ENCODE assay signal across 27 mouse cellular contexts in genomic region chr1:64085361-64085760, GRCm38 (mm10). TPM values are rescaled to one million over a fixed set of nuclear protein-coding genes. Genes with fewer than 3 reads are reported as not detected.
DNase-seq lines count a peak whose midpoint lies in the region; ATAC-seq and TF ChIP-seq lines count a peak whose summit lies in the region.
"Had no signal": no experiment of that assay in that cellular context is flagged by ENCODE, and none has a peak within 500 bp of the region (broad histone marks: within the 10 kb centered on the region; RNA-seq: fewer than 3 reads in every experiment).

No protein-coding gene starts in this region.

- H3K36me3 ChIP-seq in kidney, adult 2 months (ENCODE audit: control insufficient read depth, insufficient read depth, low read length): no peaks in the 10 kb centered on the region
- no peaks in the 10 kb centered on the region for H3K36me3 ChIP-seq in midbrain, embryonic 14.5 days (ENCODE audit: control insufficient read depth, insufficient read depth, low read length)
- H3K36me3 ChIP-seq in hindbrain, postnatal 0 days (ENCODE audit: insufficient read depth, low read length): no peaks in the 10 kb centered on the region
- H3K36me3 ChIP-seq: embryonic facial prominence, embryonic 12.5 days; forebrain, embryonic 10.5 days; heart, embryonic 10.5 days; heart, embryonic 13.5 days; hindbrain, embryonic 10.5 days; hindbrain, embryonic 13.5 days had no signal

- no peaks in the 10 kb centered on the region for H3K27me3 ChIP-seq in kidney, adult 2 months (replicated peaks; ENCODE audit: control insufficient read depth, insufficient read depth, low read length)
- H3K27me3 ChIP-seq in midbrain, embryonic 14.5 days (ENCODE audit: control insufficient read depth, insufficient read depth, low read length): no peaks in the 10 kb centered on the region
- no peaks in the 10 kb centered on the region for H3K27me3 ChIP-seq in hindbrain, postnatal 0 days (ENCODE audit: insufficient read depth, low read length)
- H3K27me3 ChIP-seq: embryonic facial prominence, embryonic 12.5 days; forebrain, embryonic 13.5 days; heart, embryonic 13.5 days; hindbrain, embryonic 13.5 days had no signal

- H3K9ac ChIP-seq in midbrain, embryonic 14.5 days (replicated peaks; ENCODE audit: low read length): no peak overlapping the region
- H3K9ac ChIP-seq in hindbrain, postnatal 0 days (replicated peaks; ENCODE audit: low read length): no peak overlapping the region
- H3K9ac ChIP-seq: embryonic facial prominence, embryonic 12.5 days; forebrain, embryonic 13.5 days; heart, embryonic 13.5 days; hindbrain, embryonic 13.5 days had no signal

- no peak overlapping the region for H3K4me2 ChIP-seq in midbrain, embryonic 14.5 days (ENCODE audit: low read length)
- no peak overlapping the region for H3K4me2 ChIP-seq in hindbrain, postnatal 0 days (ENCODE audit: low read depth, low read length)
- H3K4me2 ChIP-seq: embryonic facial prominence, embryonic 12.5 days; forebrain, embryonic 13.5 days; heart, embryonic 13.5 days; hindbrain, embryonic 13.5 days had no signal

- peaks cover 28% of the 10 kb centered on the region; the same call in 1 of the 2 replicates for H3K4me1 ChIP-seq in kidney, adult 2 months (ENCODE audit: control insufficient read depth, insufficient read depth, low read length)
- H3K4me1 ChIP-seq in midbrain, embryonic 14.5 days (ENCODE audit: control insufficient read depth, insufficient read depth, low read length): peaks cover 53% of the 10 kb centered on the region
- peaks cover 32% of the 10 kb centered on the region for H3K4me1 ChIP-seq in hindbrain, postnatal 0 days (ENCODE audit: insufficient read depth, low read length)

- no peak for TF ChIP-seq POLR2A in kidney, adult 2 months (IDR thresholded peaks at IDR 0.05; ENCODE audit: low read depth, low read length)

- peak overlapping the region; percentile 66; the same call in 1 of the 2 replicates for H3K27ac ChIP-seq in gastrocnemius, adult 2 months
- no peak overlapping the region for H3K27ac ChIP-seq in kidney, adult 2 months (ENCODE audit: insufficient read depth, low read depth, low read length)
- no peak overlapping the region for H3K27ac ChIP-seq in midbrain, embryonic 14.5 days (replicated peaks; ENCODE audit: low read depth, low read length)
- no peak overlapping the region for H3K27ac ChIP-seq in hindbrain, postnatal 0 days
- H3K27ac ChIP-seq: embryonic facial prominence, embryonic 12.5 days; forebrain, embryonic 10.5 days; forebrain, embryonic 13.5 days; heart, embryonic 10.5 days; heart, embryonic 13.5 days; hindbrain, embryonic 10.5 days had no signal

- no peak for DNase-seq in gastrocnemius, adult 2 months
- no peak for DNase-seq in gastrocnemius, adult 8-10 months (ENCODE audit: low spot score in 2 of 2)
- peak; percentile 50 for DNase-seq in kidney, adult 2 months
- no peak for DNase-seq in kidney, postnatal 14 days
- DNase-seq in fat pad, adult 2 months (ENCODE audit: extremely low read depth, low read depth, low spot score): peak; percentile 26
- DNase-seq in midbrain, embryonic 14.5 days: no peak
- DNase-seq in hindbrain, postnatal 0 days (ENCODE audit: low spot score): no peak
- DNase-seq: adrenal gland, adult 8-10 months; adrenal gland, postnatal 25 days; B cell, adult 2 months; cerebellum, adult 11-12 months; cerebellum, adult 8-10 months; cerebellum, postnatal 36 days; gastrocnemius, postnatal 25 days; heart, postnatal 14 days; kidney, adult 18-20 months had no signal

- intact Hi-C loops in gastrocnemius, adult 2 months (cut with DNase I): loop anchor here (5.0 kb wide), 1 partner anchor 37 kb away; the partner anchor contains the start of gene Klf7

- WGBS in kidney, adult 2 months: 33% methylated on average over 4 of the region's 4 CpGs
- WGBS in midbrain, embryonic 14.5 days: 76% methylated on average over 4 of the region's 4 CpGs
- WGBS in hindbrain, postnatal 0 days: 72% methylated on average over 4 of the region's 4 CpGs

- TF ChIP-seq CTCF in gastrocnemius, adult 2 months (IDR thresholded peaks at IDR 0.05): no peak
- no peak for TF ChIP-seq CTCF in kidney, adult 2 months (conservative IDR thresholded peaks at IDR 0.05; ENCODE audit: insufficient read depth, insufficient read length, low read depth, low read length)
- TF ChIP-seq CTCF in hindbrain, postnatal 0 days (IDR thresholded peaks at IDR 0.05; ENCODE audit: low read depth): no peak

- H3K9me3 ChIP-seq in midbrain, embryonic 14.5 days (ENCODE audit: control insufficient read depth, low read length): no peaks in the 10 kb centered on the region
- no peaks in the 10 kb centered on the region for H3K9me3 ChIP-seq in hindbrain, postnatal 0 days (ENCODE audit: low read length)
- H3K9me3 ChIP-seq: embryonic facial prominence, embryonic 12.5 days; forebrain, embryonic 10.5 days; forebrain, embryonic 13.5 days; heart, embryonic 10.5 days; heart, embryonic 13.5 days; hindbrain, embryonic 10.5 days; hindbrain, embryonic 13.5 days had no signal

- ATAC-seq in CD4-positive, CD25-positive, alpha-beta regulatory T cell, adult 4 months: peak; percentile 21
- ATAC-seq in midbrain, embryonic 14.5 days (ENCODE audit: low FRiP score, low TSS enrichment): no peak
- ATAC-seq in hindbrain, postnatal 0 days: no peak
- ATAC-seq: forebrain, embryonic 13.5 days; forebrain, embryonic 16.5 days; hindbrain, embryonic 16.5 days had no signal

- H3K4me3 ChIP-seq in gastrocnemius, adult 2 months: no peak overlapping the region
- H3K4me3 ChIP-seq in kidney, adult 2 months (ENCODE audit: insufficient read depth, low read depth, low read length): no peak overlapping the region
- no peak overlapping the region for H3K4me3 ChIP-seq in midbrain, embryonic 14.5 days (replicated peaks; ENCODE audit: low read depth, low read length)
- no peak overlapping the region for H3K4me3 ChIP-seq in hindbrain, postnatal 0 days (ENCODE audit: low read length)
- H3K4me3 ChIP-seq: embryonic facial prominence, embryonic 12.5 days; erythroblast, embryonic 14.5 days; forebrain, embryonic 10.5 days; forebrain, embryonic 13.5 days; heart, embryonic 10.5 days; heart, embryonic 13.5 days; hindbrain, embryonic 10.5 days; hindbrain, embryonic 13.5 days had no signal

RNA-seq across cellular contexts. Expression of gene Klf7, which starts 36.7 kb away (rescaled TPM):
- 10 to 100 TPM in 1 of 2 experiments, 1 to 10 TPM in 1; 7.6 to 12.6 TPM for total RNA-seq in gastrocnemius, adult 2 months (2021)
- total RNA-seq in gastrocnemius, adult 8-10 months (2022): 1 to 10 TPM; 4.6 to 7.0 (median 5.4) TPM
- 6.9 and 7.2 TPM in 2 replicates for polyA plus RNA-seq in kidney, adult 2 months (2012; rRNA removed)
- polyA plus RNA-seq in CD4-positive, CD25-positive, alpha-beta regulatory T cell, adult 4 months (2017; shearing (Covaris generic)): 10 to 100 TPM; 30.0 to 36.1 TPM
- polyA plus RNA-seq in midbrain, embryonic 14.5 days (2014; fragmentation: Nextera tagmentation; extraction: Ambion mirVana): 86.1 and 95.5 TPM in 2 replicates
- 47.3 and 48.0 TPM in 2 replicates for total RNA-seq in hindbrain, postnatal 0 days (2014; rRNA removed)
- polyA plus RNA-seq in hindbrain, postnatal 0 days (2015; fragmentation: Nextera tagmentation; extraction: Ambion mirVana): 115 and 120 TPM in 2 replicates

Comparison
In these comparisons a context has a peak if more than half of its experiments do, and no peak if none do; other contexts are left out.
1. DNase-seq: peak in kidney, adult 2 months (single experiment) and fat pad, adult 2 months (single experiment); none in gastrocnemius, adult 2 months (single experiment), gastrocnemius, adult 8-10 months (0 of 2), kidney, postnatal 14 days (single experiment), midbrain, embryonic 14.5 days (single experiment) and hindbrain, postnatal 0 days (single experiment).